Mouse (Mus musculus): ENCODE measurements at regions not wholly inside any gene's neighbourhood (a gene's known extent, or its start where the extent isn't known, plus 50 kb on each side); places are given as distances from the start of the nearest gene placed in this dataset.

GRCm38 (mm10) chr12:39873917-39874316 lies 163.9 kb downstream of the Arl4a start:
- TF ChIP-seq POLR2A (IDR thresholded peaks at IDR 0.05; ENCODE audit: control insufficient read depth in 1 of 2, insufficient read depth in 1 of 2, low read depth in 1 of 2, low read length in 2 of 2, poor library complexity in 1 of 2) (no peak), NRF1 (IDR thresholded peaks at IDR 0.05; ENCODE audit: insufficient read depth, low read depth, low read length, poor library complexity, severe bottlenecking) (no peak), MEF2A (IDR thresholded peaks at IDR 0.05; ENCODE audit: extremely low read depth, insufficient replicate concordance, low read depth, low read length, poor library complexity, severe bottlenecking) (no peak), EP300 (IDR thresholded peaks at IDR 0.05; ENCODE audit: low read depth in 1 of 2, low read length in 2 of 2) (no peak), CTCF (IDR thresholded peaks at IDR 0.05 in 2 of 3, conservative IDR thresholded peaks at IDR 0.05 in 1 of 3; ENCODE audit: control insufficient read depth in 1 of 3, insufficient read depth in 1 of 3, low read depth in 2 of 3, low read length in 3 of 3, poor library complexity in 1 of 3, severe bottlenecking in 1 of 3) (no peak), E2F4 (IDR thresholded peaks at IDR 0.05; ENCODE audit: borderline replicate concordance, low read depth, low read length) (no peak), MAFK (IDR thresholded peaks at IDR 0.05; ENCODE audit: borderline replicate concordance, low read depth, low read length) (no peak), MAX (IDR thresholded peaks at IDR 0.05; ENCODE audit: low read length) (no peak), SMC3 (IDR thresholded peaks at IDR 0.05; ENCODE audit: low read depth, low read length) (no peak), NELFE (IDR thresholded peaks at IDR 0.05; ENCODE audit: low read depth, low read length) (no peak), RCOR1 (IDR thresholded peaks at IDR 0.05; ENCODE audit: low read depth, low read length) (no peak), POLR2AphosphoS5 (IDR thresholded peaks at IDR 0.05; ENCODE audit: borderline replicate concordance, low read depth, low read length) (no peak), RAD21 (IDR thresholded peaks at IDR 0.05; ENCODE audit: low read depth, low read length) (no peak)

All from MEL (cell line).